Mouse (Mus musculus): ENCODE measurements around the gene Caskin1. TPM values are rescaled to one million over a fixed set of nuclear protein-coding genes. Genes with fewer than 3 reads are reported as not detected.

The Caskin1 gene
- total RNA-seq, 2 experiments from 2014 or later: 0.05 TPM

Other genes starting within 250 kb of the Caskin1 start
- 1 to 10 TPM in 1 of 2 experiments, under 1 TPM in 1; 0.91 to 1.1 TPM for gene Ccnf, start 237.1 kb upstream of the Caskin1 start, total RNA-seq (2021)
- not detected for gene Abca17, start 137.5 kb upstream of the Caskin1 start, total RNA-seq (2021)
- 1 to 10 TPM; 6.5 to 7.4 TPM for gene Abca3, start 136.7 kb upstream of the Caskin1 start, total RNA-seq (2021)
- gene Rnps1, start 74.0 kb upstream of the Caskin1 start, total RNA-seq (2021): 10 to 100 TPM; 41.7 to 48.3 TPM
- 100 to 1,000 TPM; 129 to 179 TPM for gene Eci1, start 62.0 kb upstream of the Caskin1 start, total RNA-seq (2021)
- under 1 TPM; 0.49 to 0.99 TPM for gene Dnase1l2, start 45.5 kb upstream of the Caskin1 start, total RNA-seq (2021)
- gene E4f1, start 18.3 kb upstream of the Caskin1 start, total RNA-seq (2021): 10 to 100 TPM in 1 of 2 experiments, 1 to 10 TPM in 1; 9.5 to 11.7 TPM
- 10 to 100 TPM; 50.7 to 54.6 TPM for gene Pgp, start 18.2 kb upstream of the Caskin1 start, total RNA-seq (2021)
- under 1 TPM in 1 of 2 experiments, not detected in 1; 0.26 TPM for gene Bricd5, start 14.7 kb upstream of the Caskin1 start, total RNA-seq (2021)
- 10 to 100 TPM; 11.9 to 12.1 TPM for gene Mlst8, start 9.5 kb upstream of the Caskin1 start, total RNA-seq (2021)
- 10 to 100 TPM; 23.7 to 30.2 TPM for gene Traf7, start 39.3 kb downstream of the Caskin1 start, total RNA-seq (2021)
- gene Rab26, start 45.6 kb downstream of the Caskin1 start, total RNA-seq (2021): under 1 TPM in 1 of 2 experiments, not detected in 1; 0.20 TPM
- gene Pkd1, start 61.2 kb downstream of the Caskin1 start, total RNA-seq (2021): 10 to 100 TPM; 19.8 to 20.3 TPM
- 10 to 100 TPM; 74.9 to 76.8 TPM for gene Tsc2, start 144.0 kb downstream of the Caskin1 start, total RNA-seq (2021)
- gene Nthl1, start 144.1 kb downstream of the Caskin1 start, total RNA-seq (2021): 1 to 10 TPM; 2.3 TPM
- gene Slc9a3r2, start 161.7 kb downstream of the Caskin1 start, total RNA-seq (2021): 10 to 100 TPM; 27.1 to 36.9 TPM
- gene Npw, start 169.9 kb downstream of the Caskin1 start, total RNA-seq (2021): not detected
- gene Zfp598, start 181.1 kb downstream of the Caskin1 start, total RNA-seq (2021): 10 to 100 TPM; 18.0 to 18.5 TPM
- not detected for gene Syngr3, start 201.4 kb downstream of the Caskin1 start, total RNA-seq (2021)
- gene Gfer, start 207.6 kb downstream of the Caskin1 start, total RNA-seq (2021): 10 to 100 TPM; 30.3 to 33.3 TPM
- gene Noxo1, start 207.6 kb downstream of the Caskin1 start, total RNA-seq (2021): 1 to 10 TPM in 1 of 2 experiments, under 1 TPM in 1; 0.47 to 1.4 TPM
- 10 to 100 TPM; 15.1 to 16.1 TPM for gene Tbl3, start 219.1 kb downstream of the Caskin1 start, total RNA-seq (2021)
- not detected for gene Rnf151, start 229.5 kb downstream of the Caskin1 start, total RNA-seq (2021)
- gene Rps2, start 229.5 kb downstream of the Caskin1 start, total RNA-seq (2021): 100 to 1,000 TPM; 500 to 582 TPM
- gene Ndufb10, start 235.9 kb downstream of the Caskin1 start, total RNA-seq (2021): 100 to 1,000 TPM; 420 to 464 TPM
- 100 to 1,000 TPM; 743 to 791 TPM for gene Rpl3l, start 239.2 kb downstream of the Caskin1 start, total RNA-seq (2021)
- gene Msrb1, start 248.0 kb downstream of the Caskin1 start, total RNA-seq (2021): 100 to 1,000 TPM; 192 to 205 TPM